Mouse (Mus musculus) kidney, postnatal 4 days (tissue): Measurements from ENCODE around the gene Agtrap.

Experiments
- DNase-seq, 2 experiments: peaks; one replicate each; pipeline ENCODE4 v3.0.0; 2021; ENCODE audit warnings: mixed read lengths in 2 of 2

The Agtrap gene

DNA sequence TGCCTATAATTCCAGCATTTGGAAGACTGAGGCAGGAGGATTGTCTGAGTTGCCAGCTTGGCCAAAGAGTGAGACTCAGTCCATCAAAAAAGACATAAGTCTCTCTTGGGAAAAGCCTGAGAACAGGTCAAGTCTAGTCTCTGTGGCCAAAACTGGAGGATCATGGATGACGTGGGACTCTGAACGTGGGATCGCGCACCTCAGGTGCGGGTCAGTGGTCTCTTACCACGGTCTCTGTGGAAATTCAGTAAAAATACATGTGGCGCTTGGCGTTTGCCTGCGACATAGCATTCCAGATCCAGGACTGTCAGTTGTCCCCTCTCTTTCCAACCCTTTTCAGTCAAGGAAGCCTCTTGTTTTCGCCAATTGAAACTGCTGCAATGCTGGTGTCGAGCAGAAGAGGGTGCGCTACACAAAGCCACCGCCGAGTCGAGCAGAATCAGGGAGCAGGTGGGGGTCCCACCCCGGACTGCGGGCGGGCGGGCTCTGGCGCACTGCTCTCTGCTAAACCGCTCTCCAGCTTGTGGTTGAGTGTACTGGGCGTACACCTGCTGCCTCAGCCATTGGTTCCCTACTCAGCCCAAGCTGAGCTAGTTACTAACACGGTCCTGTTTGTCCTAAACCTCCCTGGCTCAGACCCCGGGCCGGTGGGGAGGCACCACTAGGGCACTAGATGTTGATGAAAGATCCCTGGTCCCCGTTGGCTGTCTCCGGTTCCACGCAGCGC, 14.1 kb upstream of the Agtrap start:
- peak; percentile 71 to 82 for DNase-seq

DNA sequence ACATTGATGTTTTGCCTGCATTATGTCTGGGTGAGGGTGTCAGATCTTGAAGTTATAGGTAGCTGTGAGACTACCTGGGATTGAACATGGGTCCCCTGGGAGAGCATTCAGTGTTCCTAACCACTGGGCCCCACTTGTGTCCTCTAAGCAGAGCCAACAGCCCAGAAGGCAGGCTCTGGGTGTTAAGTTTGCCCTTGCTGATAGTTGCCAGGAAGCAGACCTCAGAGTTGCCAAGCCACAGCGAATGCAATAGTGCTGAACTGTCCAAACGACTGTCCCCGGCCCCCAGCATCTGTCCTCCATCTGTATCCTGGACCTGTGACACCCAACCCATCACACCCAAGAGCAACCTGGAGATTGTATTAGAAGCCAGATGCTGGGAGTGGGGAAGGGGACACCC, 10.8 kb upstream of the Agtrap start:
- DNase-seq, result no peak

DNA sequence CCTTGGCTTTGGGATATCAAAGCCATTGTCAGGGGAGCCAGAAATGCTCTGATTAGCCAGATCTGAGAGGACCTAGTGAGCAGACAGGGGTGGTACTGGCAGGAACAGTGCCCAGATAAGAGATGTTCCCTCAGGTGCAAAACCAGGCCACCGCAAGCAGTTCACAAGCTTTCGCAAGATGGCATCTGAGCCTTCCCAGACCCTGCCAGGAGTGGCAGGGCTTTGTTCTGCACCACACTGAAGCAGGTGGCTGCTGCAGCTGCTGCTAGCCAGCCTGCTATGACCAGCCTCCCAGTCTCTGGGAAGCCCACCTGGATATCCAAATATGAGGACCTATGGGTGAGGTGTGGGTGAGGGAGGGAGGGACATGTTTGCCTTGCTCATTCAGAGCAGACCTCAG, 10.1 kb upstream of the Agtrap start:
- no peak for DNase-seq

DNA sequence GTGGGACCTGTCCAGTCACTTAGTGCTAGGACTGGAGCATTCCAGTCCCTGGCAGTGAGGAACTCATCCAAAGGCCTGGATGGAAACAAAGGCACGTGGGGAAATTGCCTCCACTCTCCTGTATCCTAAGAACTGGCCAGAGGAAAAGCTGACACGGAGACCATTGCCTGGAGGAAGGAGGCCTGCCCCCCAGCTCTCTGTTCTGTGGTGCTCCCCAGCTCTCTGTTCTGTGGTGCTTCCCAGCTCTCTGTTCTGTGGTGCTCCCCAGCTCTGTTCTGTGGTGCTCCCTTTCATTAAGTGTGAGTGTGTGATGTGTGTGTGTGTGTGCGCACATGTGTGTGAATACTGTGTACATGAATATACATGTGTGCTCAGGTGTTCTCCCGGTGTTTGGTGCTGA, 7.2 kb upstream of the Agtrap start:
- no peak for DNase-seq

DNA sequence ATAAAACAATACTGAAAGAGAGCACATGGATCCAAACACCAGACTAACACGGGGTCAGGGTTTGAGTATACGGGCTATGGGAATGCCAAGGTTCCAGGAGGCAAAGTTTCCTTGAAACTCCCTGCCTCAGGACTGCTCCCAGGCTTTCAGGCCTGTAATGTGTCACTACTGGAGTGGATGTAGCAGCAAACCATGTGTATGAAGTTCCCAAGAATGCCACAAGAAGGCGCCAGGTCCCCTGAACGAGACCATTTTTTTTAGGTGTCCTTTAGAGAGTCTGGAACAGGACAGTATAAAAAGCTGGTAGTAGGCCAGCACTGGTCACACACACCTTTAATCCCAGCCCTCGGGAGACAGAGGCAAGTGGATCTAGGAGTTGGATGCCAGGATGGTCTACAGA, 6.3 kb upstream of the Agtrap start:
- DNase-seq, result peak in 1 of 2 experiments; percentile 52

DNA sequence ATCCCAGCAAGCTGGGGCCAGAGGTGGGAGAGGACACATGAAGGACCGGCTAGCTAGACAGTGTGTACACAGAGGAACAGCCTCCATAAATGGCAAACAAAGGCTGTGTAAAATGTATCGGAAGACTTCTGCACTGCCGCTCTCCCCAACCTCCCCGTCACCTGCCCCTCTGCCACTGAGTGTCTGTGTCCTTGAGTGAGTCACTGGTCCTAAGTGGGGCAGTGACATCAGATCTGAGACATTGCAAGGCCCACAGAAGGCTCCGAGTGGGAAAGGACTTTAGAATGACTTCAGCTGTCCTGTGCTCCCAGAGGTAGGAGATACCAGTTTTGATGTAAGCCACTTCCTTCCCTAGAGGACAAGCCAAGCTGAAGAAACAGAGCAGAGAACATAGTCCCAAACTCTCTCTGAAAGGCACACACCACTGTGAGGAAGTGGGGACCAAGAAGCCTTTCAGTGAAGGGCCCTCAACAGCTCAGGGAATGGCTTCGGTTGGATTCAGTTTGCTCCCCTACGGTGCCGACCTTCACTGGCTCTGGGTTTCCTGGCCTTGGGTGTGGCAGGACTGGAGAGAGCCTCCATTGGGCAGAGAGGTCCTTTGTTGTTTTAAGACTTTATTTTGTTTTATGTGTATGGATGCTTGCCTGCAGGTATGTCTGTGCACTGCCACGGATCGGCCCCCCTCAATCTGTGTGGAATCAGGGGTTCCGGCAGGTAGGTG, 4.9 kb upstream of the Agtrap start:
- no peak for DNase-seq

DNA sequence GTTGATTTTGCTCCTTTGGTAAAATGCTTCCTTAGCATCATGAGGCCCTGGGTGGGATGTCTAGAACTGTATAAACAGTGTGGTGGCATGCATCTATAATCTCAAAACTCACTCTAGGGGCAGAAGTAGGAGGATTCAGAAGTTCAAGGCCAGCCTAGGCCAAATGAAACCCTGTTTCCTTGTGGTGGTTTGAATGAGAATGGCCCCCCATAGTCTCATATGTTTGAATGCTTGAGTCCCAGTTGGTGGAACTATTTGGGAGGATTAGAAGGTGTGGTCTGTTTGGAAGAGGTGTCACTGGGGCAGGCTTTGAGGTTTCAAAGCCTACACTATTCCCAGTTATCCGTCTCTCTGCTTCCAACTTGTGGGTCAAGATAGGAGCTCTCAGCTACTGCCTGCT, 3.4 kb upstream of the Agtrap start:
- no peak for DNase-seq

DNA sequence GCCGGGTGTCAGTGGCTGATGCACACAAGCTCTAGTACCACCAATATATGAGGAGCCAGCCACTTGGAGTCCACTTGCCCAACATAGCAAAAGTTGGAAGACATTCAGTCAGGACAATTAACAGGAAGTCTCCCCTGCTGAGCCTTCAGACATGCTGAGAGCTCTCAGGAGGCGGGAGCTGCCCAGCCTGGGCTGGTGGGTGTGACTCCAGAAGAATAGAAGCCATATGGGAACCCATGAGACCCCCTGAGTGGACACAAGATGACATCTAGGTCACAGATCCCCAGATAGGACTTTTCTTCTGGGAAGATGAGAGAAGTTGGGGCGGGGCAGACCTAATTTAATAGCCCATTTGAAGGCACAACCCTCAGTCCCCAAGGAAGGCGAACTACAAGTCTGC, 1.3 kb upstream of the Agtrap start:
- no peak for DNase-seq

DNA sequence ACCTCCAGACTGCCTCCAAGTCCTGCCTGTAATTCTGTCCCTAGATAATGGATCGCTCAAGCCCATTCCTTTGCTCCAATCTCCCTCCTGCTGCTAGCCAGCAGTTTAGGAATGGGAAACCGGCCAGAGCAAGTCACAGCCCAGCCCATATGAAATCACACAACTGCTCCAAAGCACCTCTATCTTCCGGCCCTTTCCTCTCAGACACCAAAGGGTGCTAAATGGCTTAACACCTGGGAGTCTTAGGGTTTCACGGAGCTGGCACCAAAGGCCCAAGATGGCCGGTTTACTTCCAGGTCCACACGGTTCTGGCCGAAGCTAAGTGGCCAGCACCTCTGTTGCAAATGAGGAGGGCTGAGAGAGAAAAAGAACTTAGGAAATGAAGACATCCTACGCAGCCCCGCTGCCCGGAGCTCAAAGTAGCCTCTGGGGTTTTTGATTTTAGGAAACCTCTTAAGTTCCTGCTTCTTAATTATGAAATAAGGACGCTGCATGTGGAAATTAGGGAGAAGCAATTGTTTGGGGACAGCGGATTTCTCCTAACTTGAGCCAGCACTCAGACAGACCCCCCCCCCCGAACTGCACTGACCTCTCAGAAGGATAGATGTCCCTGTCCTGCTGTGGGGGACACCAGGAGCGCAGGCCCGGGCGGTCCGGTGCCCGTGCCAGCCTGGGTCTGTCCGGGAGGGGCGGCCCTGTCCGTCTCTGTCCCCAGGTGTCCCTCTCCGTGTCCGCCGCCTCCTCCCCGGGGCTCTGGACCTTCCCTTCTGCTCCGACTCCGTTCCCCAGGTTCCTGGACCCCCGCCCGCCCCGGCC, 532 bp downstream of the Agtrap start:
- peak; percentile 57 to 70 for DNase-seq

DNA sequence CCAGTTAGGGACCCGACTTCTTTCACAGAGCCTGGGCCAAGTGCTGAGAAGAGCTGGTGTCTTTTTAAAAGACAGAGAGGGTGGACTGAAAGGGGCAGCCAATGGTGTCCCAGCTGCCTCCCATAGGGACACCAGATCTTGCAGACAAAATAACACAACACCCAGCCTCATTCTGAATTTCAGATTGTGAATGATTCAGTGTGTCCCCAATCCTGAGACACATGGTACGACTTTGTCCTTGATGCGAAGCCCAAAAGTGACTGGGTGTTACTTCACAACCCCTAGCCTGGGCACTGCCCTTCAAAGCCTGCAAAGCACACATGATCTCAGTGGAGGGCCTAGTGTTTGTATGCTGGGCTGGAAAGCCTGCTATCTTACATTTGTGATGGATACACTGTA, 1.9 kb downstream of the Agtrap start:
- no peak for DNase-seq

DNA sequence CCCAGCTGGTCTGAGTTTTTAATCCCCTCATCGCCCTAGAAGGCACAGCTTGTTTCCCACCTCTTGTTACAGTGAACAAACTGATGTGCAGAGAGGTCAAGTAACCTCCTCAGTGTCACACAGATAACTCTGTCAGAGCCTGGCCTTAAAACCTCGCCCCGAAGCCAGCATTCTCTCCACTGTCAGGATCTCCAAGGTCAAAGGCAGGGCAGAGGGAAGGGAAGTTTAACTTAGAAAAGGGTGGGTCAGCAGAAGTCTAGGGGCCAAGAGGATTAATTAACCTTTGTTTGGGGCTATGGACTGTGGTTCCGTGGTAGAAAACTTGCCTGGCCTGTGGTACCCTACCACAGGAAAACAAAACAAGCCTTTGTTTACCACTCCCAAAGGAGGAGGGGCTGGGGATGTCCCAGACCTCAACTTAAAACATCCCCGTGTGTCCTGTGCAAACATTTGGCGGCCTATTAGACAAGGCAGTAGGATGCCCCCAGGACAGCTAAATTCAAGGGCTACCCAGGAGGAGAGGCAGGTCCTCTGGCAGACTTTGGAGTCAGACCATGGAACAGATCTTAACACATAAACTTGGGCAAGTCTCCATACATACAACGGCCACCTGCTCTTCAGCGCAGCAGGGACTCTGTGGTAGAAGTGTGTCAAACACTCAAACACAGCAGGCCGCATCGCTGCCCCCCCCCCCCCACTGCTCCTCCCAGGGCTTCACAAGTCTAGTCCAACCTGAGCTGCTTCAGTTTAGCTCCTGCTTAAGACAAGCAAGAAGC, 2.5 kb downstream of the Agtrap start:
- DNase-seq, result no peak

DNA sequence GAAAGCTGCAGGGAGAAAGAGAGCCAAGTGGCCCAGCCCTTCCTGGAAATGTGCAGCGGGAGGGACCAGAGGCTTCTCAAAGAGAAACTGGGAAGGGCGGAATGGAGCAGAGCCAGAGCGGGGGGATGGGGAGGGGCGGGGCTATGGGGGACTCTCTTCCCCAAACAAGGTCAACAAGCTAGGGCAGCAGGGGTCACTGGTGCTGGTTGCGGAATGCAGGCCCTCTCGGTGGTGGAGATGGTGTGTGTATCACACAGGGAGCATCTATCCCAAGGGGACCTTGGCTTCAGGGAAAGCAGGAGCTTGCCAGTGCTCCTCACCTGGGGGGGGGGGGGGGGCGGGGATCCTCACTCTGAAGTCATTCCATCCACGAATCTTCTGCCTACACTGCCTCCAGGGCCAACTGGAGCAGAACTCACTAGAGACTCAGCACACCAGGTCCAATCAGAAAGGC, 3.5 kb downstream of the Agtrap start:
- DNase-seq, result peak; percentile 66 to 76

DNA sequence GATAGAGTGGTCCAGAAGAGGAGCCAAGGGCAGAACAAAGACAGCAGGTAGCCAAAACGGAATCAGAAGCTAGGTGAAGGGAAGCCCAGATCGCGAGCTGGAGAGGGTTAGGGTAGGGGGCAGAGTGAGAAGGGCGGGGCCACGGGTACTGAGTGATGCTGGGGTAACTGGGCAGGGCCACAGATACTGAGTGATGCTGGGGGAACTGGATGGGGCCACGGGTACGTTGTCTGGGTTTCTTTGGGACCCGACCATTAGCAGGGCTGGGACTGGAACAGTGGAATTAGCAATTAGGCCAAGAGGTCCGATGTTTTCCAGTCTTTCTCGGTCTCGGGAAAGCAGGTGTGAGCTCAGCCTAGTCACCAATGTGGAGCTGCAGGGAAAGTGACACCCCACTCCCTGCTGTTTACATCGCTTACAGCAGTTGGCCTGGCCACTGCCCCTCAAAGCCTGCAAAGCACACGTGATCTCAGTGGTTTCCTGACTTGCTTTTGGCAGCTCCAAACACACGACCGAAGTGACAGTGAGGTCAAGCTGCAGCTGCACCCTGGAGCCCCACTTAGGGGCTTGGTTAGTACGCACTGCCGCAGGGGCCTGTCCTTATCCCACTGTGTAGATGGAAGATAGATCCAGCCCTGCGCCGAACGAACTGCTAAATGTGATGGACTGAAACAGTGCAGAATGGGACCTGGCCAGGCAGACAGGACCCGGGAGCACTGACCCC, 4.5 kb downstream of the Agtrap start:
- peak; percentile 65 to 76 for DNase-seq

DNA sequence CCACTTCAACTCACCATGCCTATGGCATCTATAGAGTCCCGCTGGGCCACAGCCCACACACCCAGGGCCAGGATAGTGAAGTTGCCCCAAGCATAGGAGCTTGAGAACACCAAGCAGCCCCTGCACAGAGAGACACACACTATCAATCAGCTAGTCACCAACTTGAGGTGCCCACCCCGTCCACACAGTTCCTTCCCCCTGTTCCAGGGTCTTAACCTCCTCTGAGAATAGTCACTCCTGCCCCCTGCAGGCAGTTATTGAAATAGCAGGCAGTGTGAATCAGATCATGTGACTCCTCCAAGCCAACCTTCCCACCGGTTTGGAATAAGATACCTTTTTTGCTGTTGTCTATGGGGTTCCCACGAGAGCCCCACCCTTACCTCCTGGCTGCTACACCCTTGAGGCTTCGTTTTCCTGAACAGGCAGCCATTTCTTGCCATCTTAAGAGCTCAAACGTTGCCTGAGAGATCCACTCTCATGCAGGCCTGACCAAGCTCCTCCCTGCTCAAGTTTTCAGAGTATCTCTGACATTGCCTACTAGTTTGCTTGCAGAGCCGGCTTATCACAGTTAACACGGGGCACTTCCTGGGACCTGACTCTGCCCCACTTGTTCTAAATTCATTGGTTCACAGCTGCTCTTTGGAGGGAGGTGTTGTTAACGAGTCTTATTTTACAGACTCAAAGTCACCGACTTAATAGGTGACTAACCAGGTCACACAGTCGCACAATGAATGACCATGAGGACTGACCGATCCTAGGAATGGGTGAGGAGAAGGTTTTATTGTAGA, 5.4 kb downstream of the Agtrap start:
- DNase-seq, result peak; percentile 81 to 85

DNA sequence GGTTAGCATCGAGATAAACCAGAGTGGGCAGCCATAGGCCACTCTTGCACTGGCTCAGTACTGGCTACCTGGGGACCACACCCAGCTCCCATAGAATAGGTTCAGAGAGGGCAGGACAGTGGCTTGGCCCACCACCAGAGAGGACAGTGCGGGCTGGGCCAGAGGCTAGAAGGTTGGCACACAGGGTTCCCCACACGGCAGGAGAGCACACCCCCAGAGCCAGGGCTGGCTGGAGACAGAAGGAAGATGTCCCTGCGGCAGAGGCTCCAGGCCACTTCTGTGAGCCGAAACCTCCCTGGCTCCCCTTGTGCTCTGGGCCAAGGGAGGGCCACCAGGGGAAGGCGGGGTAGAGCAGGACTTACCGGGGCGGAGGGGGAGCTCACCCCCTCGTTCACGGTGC, 6.6 kb downstream of the Agtrap start:
- no peak for DNase-seq

DNA sequence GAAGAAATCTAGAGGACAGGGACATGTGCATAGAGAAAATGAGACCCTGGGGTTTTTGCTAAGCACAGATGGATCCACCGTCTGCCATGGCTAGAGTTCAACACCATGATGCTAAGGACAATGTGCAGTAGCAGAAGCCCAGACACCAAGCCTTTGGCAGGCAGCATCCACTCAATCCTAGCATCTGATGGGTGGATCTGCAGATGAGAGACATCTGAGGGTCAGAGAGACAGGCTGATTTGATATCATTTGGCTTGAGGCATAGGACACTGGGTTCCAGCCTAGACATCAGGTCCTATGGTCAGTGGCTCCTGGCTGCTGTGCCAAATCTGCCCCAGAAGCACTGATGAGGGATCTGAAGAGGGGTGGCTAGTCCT, 7.2 kb downstream of the Agtrap start:
- no peak for DNase-seq

DNA sequence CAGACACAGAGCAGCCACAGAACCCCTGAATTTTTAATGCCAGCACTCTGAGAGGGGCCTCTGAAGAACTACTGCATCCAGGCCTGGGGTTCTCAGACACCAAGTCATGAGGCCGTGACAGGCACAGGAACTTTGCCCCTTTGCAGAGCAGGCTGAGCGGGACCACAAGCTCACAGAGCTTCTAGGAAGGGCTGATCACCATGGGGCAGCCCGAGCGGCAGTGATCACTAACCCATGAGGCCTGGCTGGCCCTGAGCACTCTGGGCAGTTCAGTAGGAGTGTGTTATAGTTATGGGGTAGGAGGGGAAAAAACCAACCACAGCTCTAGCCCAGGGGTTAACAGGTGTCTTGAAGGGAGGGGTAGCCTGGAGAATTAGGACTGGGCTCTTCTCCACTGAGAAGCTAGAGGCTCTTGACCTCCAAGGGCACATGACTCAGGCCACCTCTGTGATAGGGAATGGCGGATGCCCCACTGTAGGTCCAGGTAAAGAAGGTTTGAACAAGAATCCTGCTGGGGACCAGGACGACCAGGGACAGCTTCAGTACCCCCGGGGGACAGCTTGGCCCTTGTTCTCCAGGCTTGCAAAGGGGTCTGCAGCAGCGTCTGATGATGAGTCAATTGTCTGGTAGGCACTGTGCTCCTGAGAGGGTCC, 7.8 kb downstream of the Agtrap start:
- peak in 1 of 2 experiments; percentile 50 for DNase-seq

DNA sequence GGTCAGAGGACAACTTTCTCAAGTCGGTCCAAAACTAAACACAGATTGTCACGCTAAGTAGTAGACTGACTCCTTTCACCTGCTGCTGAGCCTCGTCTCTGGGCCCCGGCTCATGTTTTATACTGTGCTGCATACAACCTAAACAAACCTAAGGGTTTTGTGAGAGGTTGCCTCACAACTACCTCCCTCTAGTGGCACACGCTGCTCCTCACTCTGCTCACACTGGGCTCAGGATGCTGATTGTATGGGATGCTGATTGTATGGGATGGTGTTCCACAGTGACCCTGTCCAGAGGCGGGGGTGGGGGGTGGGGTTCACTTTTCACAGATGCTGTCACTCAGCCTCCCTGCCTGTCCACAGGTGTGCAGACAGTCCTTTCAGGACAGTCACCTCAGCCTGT, 8.6 kb downstream of the Agtrap start:
- no peak for DNase-seq

DNA sequence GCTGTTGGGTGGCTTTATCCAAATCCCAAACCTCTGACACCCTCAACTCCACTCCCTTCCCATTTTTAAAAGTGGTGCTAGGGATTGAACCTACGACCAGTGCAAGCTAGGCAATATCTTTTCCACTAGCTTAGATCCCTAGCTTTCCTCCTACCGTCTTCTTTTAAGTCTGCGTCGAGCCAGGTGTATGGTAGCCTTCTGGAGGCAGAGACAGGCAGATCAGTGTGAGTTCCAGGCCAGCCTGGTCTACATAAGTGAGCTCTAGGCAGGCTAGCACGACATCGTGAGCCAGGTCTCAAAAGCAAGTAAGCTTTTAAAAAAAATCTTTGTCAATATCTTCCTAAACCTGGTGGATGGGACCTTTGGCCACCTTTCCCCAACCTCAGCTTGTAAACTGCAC, 11.9 kb downstream of the Agtrap start:
- no peak for DNase-seq

DNA sequence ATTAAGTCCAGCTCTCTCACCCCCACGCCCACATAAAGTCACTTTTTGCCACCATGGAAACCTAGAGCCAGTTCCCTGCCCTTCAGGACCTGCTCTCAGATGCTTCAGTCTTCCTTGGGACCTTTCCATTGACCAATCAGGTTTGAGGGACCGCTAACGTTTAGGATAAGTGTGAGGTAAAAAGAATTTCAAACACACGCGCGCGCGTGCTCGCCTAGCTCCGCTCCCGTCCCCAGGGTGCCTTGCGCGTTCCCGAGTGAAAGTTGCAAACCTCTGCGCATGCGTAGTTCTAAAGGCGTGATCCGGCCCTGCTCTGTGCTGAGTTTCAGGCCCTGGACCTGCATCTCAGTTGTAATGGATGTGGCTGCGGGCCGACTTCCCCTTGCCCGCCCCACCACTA, 12.6 kb downstream of the Agtrap start:
- peak; percentile 77 to 84 for DNase-seq
